Mouse (Mus musculus) adrenal gland (tissue): ENCODE results near the gene Rpl7l1.
"Not testable (repeated sequence)": the region's sequence is repeated elsewhere in the genome, so short reads cannot be mapped to it uniquely, and the experiment has no call there.

Source experiments
- intact Hi-C: fragments of 180-260 bp; cut with DNase I; formaldehyde crosslinking; loops from one replicate; pipeline ENCODE4 v1.15.1; 2025

The Rpl7l1 gene

DNA sequence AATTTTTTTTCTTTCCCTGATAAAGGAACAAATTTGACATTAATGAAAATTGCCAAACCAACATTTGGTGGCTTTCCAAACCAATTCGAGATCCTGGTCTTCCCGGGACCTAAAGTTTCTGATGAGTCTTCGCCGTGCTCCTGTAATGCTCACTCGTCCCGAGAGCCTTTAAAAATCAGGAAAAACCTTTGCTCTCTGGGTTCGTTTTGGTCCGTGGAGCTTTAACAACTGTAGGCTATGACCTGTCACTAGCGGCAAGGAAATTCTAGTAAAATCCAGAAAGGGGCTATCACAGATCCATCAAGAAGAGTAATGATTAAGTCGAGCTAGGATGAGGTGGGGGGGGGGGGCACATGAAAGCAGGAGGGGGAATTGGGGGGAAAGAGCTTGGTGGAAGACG is 596 bp downstream of the Rpl7l1 start:
- intact Hi-C loops: loop anchor here (5.0 kb wide), 1 partner anchor 110 kb away; the partner anchor contains the start of gene Tbcc

DNA sequence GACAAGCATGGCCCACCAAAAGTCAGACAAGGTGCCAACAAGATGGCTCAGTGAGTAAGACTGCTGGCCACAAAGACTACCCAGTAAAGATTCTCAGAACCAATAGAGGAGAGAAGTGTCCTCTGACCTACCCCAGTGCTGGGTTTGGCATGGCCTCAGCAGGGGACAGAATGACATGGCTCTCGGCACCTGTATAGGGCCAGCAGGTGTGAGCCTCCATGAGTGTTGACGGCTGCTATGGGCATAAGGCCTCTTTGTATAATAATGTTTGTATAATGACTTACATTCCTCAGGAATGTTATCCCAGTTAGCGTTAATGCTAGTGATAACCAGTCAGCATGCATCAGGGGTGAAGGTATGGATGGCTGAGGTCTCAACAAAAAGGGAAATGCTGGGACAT is 6.4 kb downstream of the Rpl7l1 start:
- intact Hi-C loops: no loop called here

DNA sequence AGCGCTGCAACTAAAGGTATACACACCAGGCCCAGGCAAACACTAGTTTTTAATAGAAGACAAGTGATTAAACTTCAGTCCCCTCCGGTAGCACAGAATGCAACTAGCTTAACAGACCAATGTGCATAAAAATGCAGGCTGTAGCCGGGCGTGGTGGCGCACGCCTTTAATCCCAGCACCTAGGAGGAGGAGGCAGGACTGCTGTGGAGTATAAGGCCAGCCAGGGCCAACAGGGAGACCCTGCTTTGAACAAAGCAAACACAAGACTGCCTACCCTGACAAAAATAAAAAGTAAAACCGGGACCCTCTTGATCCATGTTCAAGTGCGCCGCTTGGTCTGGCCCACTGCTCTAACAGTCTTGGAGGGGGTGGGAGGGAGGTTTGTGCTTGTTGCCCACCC is 7.4 kb downstream of the Rpl7l1 start:
- intact Hi-C loops: no loop called here

DNA sequence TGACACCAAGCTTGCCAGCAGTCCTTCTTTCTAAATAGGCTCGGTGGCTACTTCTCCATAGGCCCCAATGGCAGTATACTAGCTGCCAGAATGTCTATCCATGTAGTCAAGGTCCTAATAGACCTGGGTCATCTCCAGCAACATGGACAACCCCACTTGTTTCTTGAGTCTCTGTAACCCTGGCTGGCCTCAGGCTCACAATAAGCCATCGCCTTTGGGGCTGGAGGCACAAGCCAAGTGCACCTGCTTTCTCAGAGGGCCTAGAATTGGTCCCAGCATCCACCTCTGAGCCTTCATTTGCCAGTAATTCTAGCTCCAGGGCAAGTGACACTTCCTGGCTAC is 8.4 kb downstream of the Rpl7l1 start:
- intact Hi-C loops: no loop called here

DNA sequence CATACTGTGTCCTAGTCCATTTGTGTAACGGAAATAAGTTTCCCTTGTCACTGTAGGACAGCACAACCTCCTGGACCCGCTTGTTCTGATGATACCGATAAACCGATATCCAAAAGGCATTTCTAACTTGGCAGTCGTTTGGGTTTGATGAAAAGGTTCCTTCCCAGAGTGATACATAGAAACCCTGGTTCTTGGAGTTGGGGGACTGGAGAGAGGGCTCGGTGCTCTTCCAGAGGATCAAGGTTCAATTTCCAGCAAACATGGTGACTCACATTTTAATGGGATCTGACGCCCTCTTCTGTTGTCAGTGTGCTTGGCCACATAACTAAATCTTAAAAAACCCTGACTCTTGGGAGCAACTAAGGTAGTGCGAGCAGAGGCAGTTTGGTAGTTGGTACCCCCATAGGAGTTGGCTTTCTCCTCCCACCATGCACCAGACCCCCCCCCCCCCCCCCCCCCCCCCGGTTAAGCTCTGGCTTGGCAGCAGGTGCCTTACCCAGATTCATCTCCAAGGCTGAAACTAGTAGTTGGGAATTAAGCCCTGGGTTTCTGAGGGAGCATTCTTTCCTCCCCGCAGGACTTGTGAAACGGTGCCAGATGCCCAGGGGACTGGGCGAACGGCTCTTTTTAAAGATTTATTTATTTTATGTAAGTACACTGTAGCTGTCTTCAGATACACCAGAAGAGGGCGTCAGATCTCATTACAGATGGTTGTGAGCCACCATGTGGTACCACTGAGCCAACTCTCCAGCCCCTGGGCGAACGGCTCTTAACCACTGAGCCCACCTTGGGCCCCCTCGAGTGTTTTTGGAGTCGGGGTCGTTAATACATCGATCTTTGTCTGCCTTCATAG is 9.0 kb downstream of the Rpl7l1 start:
- intact Hi-C loops: no loop called here

DNA sequence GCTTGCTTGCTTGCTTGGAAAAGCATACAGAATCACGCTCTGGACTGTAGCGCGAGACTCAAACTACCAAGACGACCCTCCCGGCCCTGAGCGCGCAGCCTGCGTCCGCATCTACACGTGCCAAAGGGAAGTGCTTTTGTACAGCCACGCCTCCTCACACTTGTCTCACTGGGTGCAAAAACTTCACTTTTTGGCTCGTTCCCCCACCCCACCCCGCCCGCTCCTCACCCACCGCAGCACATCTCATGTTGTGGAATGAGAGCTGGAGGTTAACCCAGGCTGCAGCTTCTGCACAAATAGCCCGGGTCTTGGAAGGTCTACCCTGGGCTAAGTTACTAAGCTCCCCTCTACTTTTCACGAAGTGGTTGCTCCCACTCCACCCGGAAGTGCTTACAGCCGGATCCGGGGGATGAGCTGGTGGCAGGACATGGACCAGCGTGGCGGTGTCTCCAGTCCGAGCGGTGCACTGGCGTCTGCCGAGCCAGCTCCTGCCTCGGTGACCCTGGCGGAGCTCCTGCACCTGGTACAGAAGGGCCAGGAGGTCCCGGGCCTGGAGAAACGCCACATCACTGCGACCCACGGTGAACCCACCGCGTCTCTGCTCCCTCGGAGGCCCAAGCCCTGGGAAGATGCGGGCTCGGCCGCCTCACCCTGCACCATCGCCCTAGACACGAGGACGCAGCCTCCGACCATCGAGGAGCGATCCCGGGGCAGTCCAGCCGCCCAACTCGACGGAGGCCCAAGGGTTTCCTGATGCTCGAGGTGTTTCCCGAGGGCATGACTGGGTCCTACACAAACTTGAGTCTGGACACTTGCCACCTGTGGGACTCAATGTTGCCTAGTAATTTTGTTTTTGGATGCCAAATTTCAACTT is 9.8 kb downstream of the Rpl7l1 start, which contains the start of gene 2310039H08Rik:
Gene 2310039H08Rik, plus strand, starts transcription at position 232 of the 874 bp plus-strand sequence.
- intact Hi-C loops: no loop called here

DNA sequence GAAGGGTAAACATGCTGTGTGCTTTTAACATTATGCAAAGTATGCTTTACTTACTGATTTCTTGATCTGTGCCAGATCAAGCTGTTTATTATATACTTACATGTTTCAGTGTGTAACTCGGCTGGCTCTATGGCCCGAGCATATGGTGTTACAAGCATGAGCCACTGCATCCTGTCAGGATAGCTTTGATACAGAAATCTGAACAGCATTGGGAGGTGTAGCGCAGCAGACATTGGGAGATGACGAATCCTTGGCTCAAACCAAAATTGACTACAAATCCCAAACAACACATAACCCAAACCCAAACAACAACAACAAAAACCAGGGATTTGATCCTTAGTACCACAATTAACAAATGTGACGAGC is 10.5 kb downstream of the Rpl7l1 start:
- intact Hi-C loops: no loop called here

DNA sequence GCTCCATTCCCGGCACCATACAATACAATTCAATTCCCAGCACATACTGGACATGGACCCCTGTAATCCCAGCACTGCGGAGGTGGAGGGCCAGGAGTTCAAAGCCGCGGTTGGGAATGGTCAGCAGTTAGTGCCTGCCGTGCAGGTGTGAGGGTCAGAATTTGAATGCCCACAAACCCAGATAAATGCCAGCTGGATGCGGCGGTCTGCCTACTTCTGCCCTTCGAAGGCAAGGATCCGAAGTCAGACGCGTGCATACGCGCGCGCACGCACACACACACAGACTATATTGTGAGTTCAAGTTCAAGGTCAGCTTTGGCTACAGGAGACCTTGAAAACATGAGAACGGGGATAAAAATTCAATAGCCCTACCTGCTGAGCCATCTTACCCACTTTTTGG is 10.9 kb downstream of the Rpl7l1 start:
- intact Hi-C loops: no loop called here

DNA sequence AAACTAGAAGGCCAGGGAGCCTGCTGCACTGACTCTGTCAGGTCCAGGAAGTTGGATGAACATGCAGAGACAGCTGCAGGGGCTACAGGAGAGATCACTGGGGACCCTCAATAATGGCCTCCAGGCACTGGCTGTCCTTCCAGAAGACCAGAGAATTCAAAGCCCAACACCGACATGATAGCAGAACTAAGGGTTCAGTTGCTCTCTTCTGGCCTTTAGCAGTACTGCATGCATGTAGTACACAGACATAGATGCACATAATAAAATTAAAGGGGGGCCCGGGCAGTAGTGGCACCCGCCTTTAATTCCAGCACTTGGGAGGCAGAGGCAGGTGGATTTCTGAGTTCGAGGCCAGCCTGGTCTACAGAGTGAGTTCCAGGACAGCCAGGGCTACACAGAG is 11.4 kb downstream of the Rpl7l1 start:
- intact Hi-C loops: no loop called here

DNA sequence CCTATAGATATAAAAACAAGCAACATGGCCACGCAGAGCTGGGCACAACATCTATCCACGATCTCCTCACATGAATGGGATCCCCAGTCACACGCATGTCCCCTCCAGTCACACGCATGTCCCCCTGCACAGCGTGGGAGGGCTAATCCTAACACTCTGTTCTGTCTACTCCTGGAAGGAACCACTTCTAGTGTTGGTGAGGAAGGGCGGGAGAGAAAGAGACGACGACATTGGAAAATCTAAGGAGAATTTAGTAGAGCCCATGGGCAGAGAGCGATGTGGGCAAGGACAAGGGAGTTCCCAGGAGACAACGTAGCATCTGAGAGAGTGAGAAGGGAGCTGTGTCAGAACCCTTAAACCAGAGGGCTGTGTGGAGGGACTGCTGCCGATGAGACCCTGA is 11.9 kb downstream of the Rpl7l1 start:
- intact Hi-C loops: no loop called here

DNA sequence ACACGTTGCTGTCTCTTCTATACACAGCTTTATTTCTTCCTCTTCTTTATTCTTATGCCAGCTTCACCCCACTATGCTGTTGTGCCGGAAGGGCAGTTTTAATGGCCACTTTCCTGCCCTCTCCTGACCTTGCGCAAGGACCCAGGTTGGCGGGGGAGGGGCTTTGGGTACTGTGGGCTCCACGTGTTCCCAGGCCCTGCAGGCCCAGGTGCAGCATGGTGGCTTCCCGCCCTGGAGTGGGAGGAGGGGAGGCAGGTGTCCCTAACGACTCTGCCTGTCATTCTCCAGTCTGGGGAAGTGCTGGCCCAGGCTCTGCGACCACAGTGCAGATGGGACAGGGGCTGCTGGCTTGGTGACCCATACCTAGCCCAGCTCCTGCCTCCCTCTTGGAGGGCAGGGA is 14.6 kb downstream of the Rpl7l1 start:
- intact Hi-C loops: no loop called here

DNA sequence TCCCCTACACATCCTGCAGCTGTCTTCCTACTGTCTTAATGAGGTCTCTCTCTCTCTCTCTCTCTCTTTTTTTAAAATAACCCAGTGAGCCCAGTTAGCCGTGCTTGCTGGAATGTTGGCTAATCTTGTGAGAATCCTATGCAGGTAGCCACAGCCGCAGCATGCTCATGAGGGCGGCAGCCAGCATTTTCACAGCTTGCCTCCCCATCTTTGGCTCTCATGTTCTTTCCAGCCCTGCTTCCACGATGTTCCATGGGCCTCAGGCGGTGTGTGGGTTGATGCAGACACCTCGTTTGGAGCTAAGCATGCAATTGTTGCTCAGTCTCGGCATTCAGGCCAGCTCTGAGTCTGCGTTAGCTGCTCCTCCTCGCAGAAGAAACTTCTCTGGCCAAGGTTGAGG is 17.6 kb downstream of the Rpl7l1 start:
- intact Hi-C loops: not testable (repeated sequence)

DNA sequence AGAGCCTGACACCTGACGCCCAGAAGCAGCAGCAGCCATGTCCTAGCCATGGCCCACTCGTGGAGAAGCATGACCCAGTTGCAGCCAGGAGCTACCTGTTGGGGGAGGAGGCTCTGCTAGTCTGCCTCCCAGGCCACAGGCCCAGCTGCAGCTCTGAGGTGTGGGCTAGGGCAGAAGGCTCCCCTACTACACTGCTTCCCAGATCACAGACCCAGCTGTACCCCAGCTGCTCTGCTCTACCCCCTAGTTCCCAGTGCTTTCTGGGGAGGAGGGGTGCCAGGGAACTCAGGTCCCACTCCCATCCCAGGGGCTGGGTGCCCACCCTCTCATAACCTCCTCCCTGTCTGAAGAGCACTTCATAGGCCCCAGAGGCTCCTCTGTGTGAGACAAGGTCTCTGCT is 18.9 kb downstream of the Rpl7l1 start, which contains the start of gene Ptcra:
Gene Ptcra, minus strand, starts transcription at position 169 of the 400 bp plus-strand sequence.
- intact Hi-C loops: no loop called here

DNA sequence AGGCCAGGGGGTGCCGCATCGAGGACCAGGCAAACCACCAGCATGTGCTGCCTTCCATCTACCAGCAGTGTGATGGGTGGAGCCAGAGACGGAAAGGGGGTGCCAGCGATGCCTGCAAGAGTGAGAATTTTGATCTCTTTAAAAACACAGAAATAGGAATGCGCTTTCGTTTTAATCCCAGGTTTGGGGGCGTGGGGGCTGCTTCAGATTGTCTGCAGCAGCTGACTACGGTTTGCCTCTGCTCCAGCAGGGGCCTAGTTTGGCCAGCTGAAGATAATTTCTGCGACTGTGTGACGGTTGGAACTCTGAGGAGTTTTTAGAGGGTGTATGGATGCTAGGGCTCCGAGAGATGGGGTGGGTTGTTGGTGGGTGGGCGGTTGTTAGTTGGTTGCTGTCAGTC is 23.7 kb downstream of the Rpl7l1 start:
- intact Hi-C loops: no loop called here

DNA sequence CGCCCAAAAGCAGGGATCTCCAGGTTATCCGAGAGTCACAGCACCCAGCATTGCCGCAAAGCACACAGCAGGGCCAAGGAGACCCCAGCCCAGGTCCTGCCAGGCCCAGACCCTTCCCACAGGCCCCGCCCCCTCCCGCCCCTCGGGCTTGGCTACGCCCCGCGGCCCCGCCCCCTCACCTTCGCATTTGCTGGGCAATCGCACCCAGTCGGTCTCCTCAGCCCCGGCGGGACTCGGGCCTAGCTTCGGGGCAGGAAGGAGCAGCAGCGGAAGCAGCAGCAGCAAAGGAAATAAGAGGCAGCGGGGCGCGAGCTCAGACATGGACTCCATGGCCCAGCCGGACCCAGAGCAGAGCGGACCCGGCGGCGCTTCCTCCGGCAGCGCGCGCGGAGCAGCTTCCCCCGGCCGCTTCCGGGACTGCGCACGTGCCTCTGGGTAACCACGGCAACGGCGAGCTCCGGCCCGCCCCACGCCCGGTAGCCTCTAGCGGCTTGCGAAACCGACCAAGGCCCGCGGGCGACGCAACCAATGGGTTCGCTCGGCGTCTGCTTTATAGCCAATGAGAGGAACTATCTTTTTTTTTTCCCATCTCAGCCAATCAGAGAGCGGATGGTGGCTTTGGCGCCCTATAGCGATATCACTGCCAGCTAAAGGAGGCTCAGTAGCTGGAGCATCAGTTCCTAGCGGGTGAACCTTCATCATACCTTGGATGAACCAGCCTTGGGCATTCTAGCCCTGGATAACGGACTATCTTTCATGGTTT is 30.5 kb downstream of the Rpl7l1 start, which contains the start of gene Cnpy3:
Gene Cnpy3, minus strand, starts transcription at position 421 of the 763 bp plus-strand sequence.
- intact Hi-C loops: no loop called here

DNA sequence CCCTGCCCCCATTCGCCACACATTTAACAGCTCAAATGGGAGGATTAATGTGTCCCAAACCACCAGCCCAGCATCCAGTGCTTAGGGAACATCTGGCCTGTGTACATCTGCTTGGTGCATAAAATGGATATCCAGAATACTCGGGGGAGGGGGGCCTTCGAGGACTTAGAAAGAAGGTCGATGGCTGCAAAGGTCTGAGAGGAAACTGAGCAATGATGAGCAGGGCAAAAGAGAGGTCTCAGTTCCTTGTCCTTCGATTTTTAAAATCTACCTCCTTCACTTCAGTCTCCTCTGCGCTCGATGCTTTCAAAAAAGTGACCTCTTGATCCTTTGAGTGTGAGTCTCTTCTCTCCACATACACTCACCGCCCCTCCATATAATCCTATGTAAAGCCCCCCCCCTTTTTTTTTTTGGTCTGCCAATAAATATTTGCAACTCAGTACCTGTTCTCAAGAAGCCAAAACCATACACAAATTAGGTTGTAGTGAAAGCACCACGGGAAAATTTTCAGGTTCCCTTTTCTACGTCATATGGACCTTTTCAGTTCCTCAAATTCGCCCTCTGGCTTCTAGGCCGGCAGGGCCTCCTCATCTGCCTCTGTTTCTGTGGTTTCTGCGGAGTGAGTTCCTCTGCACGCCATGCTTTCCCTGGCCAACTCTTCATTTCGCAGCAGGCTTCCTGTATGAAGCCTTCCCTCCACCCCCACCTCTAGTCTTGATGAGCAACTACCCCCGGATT is 31.2 kb downstream of the Rpl7l1 start:
- intact Hi-C loops: no loop called here

DNA sequence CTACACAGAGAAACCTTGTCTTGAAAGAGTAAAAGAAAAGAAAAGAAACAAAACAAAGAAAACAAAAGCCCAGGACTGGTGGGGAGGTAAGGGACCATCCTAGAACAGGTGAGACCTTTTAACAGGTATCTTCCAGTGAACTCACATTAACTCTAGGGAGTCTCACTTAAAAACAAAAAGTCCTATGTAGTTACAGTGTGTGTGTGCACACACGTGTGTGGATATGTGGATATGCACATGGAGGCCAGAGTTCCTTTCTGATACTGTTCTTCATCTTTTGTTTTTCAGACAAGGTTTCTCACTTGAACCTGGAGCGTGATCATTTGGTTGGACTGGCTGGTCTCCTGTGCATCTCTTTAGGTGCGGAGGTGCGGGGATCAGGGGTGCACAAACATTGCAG is 31.9 kb downstream of the Rpl7l1 start:
- intact Hi-C loops: no loop called here

DNA sequence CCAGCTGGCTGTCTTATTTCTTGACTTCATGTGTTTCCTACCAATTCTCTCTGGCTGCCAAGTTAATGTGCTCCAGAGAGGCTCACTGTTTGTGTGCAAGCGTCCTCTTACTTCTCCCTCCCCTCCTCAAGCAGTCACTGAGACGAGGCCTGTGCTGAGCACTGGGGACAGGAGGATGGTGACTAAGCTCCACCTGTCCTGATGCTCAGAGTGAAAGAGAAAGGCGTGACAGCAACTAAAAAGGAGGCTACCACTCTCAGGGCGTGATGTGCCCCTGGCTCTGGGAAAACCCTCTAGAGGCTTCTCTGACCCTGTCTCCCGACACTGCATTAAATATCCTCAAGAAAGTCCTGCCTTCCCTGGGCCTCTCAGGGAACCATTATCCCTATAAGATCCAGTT is 33.2 kb downstream of the Rpl7l1 start:
- intact Hi-C loops: no loop called here

DNA sequence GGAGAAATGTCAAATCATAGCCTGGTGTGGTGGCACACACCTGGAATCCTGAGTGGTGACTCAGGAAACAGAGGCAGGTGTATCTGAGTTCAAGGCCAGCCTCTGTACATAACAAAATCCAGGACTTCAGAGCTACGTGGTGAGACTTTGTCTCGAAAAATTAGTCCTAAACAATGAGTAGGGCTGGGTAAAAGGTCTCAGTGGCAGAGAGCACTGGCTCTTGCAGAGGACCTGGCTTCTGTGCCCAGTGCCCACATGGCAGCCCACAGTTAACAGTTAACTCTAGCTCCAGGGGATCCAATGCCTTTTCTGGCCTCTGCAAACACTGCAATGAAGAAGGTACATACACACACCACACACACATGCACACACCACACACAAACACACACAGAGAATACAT is 34.7 kb downstream of the Rpl7l1 start:
- intact Hi-C loops: no loop called here

DNA sequence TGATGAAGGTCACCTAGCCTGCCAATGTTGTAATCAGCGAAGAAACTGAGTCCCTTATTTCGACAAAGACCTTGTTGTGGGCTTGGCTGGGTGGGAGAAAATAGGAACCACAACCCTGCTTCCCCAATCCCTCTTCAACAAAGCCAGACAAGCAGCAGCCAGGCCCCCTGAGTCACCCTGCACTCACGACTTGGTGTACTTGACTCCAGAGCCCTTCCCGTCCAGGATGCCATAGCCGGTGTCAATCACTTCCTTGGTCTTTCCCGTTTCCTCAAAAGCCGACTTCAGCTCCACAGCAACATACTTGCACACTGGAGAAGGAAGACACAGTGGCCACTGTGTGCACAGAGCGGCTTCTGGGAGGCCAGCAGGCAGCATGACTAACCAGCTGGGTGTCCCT is 35.2 kb downstream of the Rpl7l1 start:
- intact Hi-C loops: no loop called here

DNA sequence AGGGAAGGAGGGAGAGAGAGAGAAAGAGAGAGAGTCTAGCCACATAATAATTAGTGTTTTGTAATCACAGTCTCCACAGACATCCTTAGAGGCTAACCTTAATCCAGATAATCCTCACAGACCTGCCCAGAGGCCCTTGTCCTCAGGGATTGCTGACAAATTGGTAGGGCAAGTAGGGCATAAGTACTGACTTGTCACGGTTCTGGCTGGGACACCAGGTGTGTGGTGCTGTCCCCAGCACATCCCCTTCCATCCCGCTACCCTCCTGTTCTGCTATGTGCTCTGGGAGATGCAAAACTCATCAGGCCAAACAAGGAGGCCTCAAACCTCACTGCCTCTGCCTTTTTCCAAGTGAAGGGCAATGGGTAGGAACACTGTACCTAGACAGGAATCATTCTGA is 37.0 kb downstream of the Rpl7l1 start:
- intact Hi-C loops: no loop called here
